Mouse (Mus musculus) myocyte (in vitro differentiated cells): ENCODE results near the gene Brd4. TPM values are rescaled to one million over a fixed set of nuclear protein-coding genes. Genes with fewer than 3 reads are reported as not detected.
A peak's percentile ranks its signal among the peaks of the same experiment; 100 is the strongest.
"Not testable (repeated sequence)": the region's sequence is repeated elsewhere in the genome, so short reads cannot be mapped to it uniquely, and the experiment has no call there.

Experiments used
- H3K27me3 ChIP-seq: one replicate; pipeline ENCODE4 v1.6.1; 2011; ENCODE audit not compliant: control insufficient read depth, insufficient read depth, insufficient read length
- H3K36me3 ChIP-seq: one replicate; pipeline ENCODE4 v1.6.1; 2011; ENCODE audit not compliant: control insufficient read depth, insufficient read depth
- H3K4me2 ChIP-seq: one replicate; pipeline ENCODE4 v1.6.1; 2011; ENCODE audit warnings: low read depth, control low read depth
- H3K4me3 ChIP-seq: one replicate; pipeline ENCODE4 v1.5.1; 2011; ENCODE audit warnings: mild to moderate bottlenecking, control low read depth, moderate library complexity
- H3K79me2 ChIP-seq: one replicate; pipeline ENCODE4 v1.6.1; 2011; ENCODE audit not compliant: control insufficient read depth, insufficient read depth
- H3ac ChIP-seq: one replicate; pipeline ENCODE4 v1.6.1; 2011; ENCODE audit not compliant: control insufficient read depth, insufficient read length
- CEBPB ChIP-seq: IDR thresholded peaks from 2 replicates; pipeline ENCODE4 v1.6.1; 2011; ENCODE audit warnings: mild to moderate bottlenecking, moderate library complexity; ENCODE audit not compliant: poor library complexity, insufficient read depth, severe bottlenecking
- E2F4 ChIP-seq: IDR thresholded peaks from one replicate; pipeline ENCODE4 v1.6.1; 2011; ENCODE audit warnings: mild to moderate bottlenecking, control low read depth, moderate library complexity; ENCODE audit not compliant: insufficient read depth
- MAX ChIP-seq: IDR thresholded peaks from one replicate; pipeline ENCODE4 v1.6.1; 2011; ENCODE audit warnings: low read depth, mild to moderate bottlenecking, control low read depth
- MYOD1 ChIP-seq, 3 experiments: IDR thresholded peaks; one replicate each; pipeline ENCODE4 v1.6.1; 2011; ENCODE audit warnings: control low read depth in 2 of 3, low read depth in 2 of 3, mild to moderate bottlenecking in 2 of 3, moderate library complexity in 1 of 3; ENCODE audit not compliant: insufficient read length in 2 of 3, control insufficient read depth in 1 of 3
- MYOG ChIP-seq, 3 experiments: IDR thresholded peaks; one replicate each; pipeline ENCODE4 v1.6.1; 2011; ENCODE audit warnings: control low read depth in 2 of 3, low read depth in 2 of 3, mild to moderate bottlenecking in 2 of 3; ENCODE audit not compliant: insufficient read length in 2 of 3, control insufficient read depth in 1 of 3, insufficient read depth in 1 of 3
- POLR2A ChIP-seq: IDR thresholded peaks from one replicate; pipeline ENCODE4 v1.6.1; 2011; ENCODE audit warnings: low read depth, mild to moderate bottlenecking, control low read depth, moderate library complexity; ENCODE audit not compliant: insufficient read length
- POLR2AphosphoS2 ChIP-seq: IDR thresholded peaks from one replicate; pipeline ENCODE4 v1.6.1; 2011; ENCODE audit warnings: low read depth, control low read depth; ENCODE audit not compliant: insufficient read length
- REST ChIP-seq: IDR thresholded peaks from one replicate; pipeline ENCODE4 v1.6.1; 2011; ENCODE audit warnings: mild to moderate bottlenecking, control low read depth, moderate library complexity; ENCODE audit not compliant: insufficient read depth, insufficient read length
- SRF ChIP-seq: IDR thresholded peaks from one replicate; pipeline ENCODE4 v1.6.1; 2011; ENCODE audit warnings: low read depth; ENCODE audit not compliant: control insufficient read depth, insufficient read length
- TCF12 ChIP-seq: IDR thresholded peaks from one replicate; pipeline ENCODE4 v1.6.1; 2011; ENCODE audit warnings: mild to moderate bottlenecking, control low read depth; ENCODE audit not compliant: poor library complexity, insufficient read depth, severe bottlenecking
- TCF3 ChIP-seq: IDR thresholded peaks from one replicate; pipeline ENCODE4 v1.6.1; 2011; ENCODE audit warnings: low read depth, control low read depth; ENCODE audit not compliant: insufficient read length
- USF1 ChIP-seq: IDR thresholded peaks from one replicate; pipeline ENCODE4 v1.6.1; 2011; ENCODE audit warnings: low read depth, mild to moderate bottlenecking, control low read depth, moderate library complexity
- polyA plus RNA-seq: library from polyadenylated mRNA; unstranded; fragments of >200 nt; fragmentation: generic; extraction: Trizol; gene quantifications from one replicate; pipeline ENCODE4 v1.2.1, GENCODE M21; 2012; ENCODE audit warnings: missing spikeins

Brd4 gene
- polyA plus RNA-seq, 1 experiment = 54.3 TPM

DNA sequence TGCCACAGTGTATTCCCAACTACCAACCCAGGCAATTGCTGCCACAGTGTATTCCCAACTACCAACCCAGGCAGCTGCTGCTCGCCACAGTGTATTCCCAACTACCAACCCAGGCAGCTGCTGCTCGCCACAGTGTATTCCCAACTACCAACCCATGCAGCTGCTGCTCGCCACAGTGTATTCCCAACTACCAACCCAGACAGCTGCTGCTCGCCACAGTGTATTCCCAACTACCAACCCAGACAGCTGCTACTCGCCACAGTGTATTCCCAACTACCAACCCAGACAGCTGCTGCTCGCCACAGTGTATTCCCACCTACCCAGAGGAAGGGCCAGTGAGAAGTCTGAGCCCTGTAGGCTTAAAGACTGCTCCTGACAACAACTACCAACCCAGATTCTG lies 73.0 kb downstream of the Brd4 start:
- Histone ChIP-seq H3K36me3 (peaks cover 54% of the 10 kb centered on the region), H3K79me2 (peaks cover 25% of the 10 kb centered on the region)
- H3K4me2 ChIP-seq, H3K4me3 ChIP-seq, H3ac ChIP-seq, H3K27me3 ChIP-seq: not testable (repeated sequence)
- peak; percentile 27 for TF ChIP-seq TCF12
- TF ChIP-seq MYOD1 (IDR thresholded peaks at IDR 0.05; ENCODE audit: control insufficient read depth in 1 of 3, insufficient read length in 2 of 3, low read depth in 2 of 3) = peak in 2 of 3 experiments; percentile 71 to 88
- peak; percentile 37 for TF ChIP-seq TCF3
- TF ChIP-seq MYOG (IDR thresholded peaks at IDR 0.05; ENCODE audit: control insufficient read depth in 1 of 3, insufficient read depth in 1 of 3, insufficient read length in 2 of 3, low read depth in 2 of 3) = peak in 2 of 3 experiments; percentile 76 to 88

DNA sequence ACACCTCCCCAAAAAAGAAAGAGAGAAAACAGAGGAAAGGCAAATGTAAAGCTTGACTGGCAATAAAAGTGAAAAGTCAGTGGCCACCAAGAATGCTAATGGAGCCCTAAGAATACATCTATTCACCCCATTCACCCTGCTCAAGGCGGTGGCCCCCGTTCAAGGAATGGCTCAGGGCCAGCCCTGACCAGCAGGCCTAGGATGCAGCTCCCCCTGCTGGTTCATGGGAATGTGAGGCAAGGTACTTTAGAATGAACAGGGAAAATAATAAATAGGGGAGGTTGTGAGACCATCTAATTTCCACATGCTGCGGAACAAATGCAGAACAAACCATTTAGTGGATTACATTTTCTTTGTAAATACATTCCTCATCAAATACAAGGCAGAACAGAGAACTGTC lies 74.8 kb downstream of the Brd4 start:
- H3K79me2 ChIP-seq = peaks cover 20% of the 10 kb centered on the region
- peaks cover 61% of the 10 kb centered on the region for H3K36me3 ChIP-seq
- H3K4me2 ChIP-seq = peak overlapping the region; percentile 25
- H3K27me3 ChIP-seq = no peaks in the 10 kb centered on the region
- no peak overlapping the region for H3ac ChIP-seq
- TF ChIP-seq CEBPB (no peak), MAX (no peak), MYOD1 (IDR thresholded peaks at IDR 0.05; ENCODE audit: control insufficient read depth in 1 of 3, insufficient read length in 2 of 3, low read depth in 2 of 3) (no peak), E2F4 (no peak), TCF3 (no peak), MYOG (IDR thresholded peaks at IDR 0.05; ENCODE audit: control insufficient read depth in 1 of 3, insufficient read depth in 1 of 3, insufficient read length in 2 of 3, low read depth in 2 of 3) (no peak), SRF (no peak), POLR2A (no peak), TCF12 (no peak)
- H3K4me3 ChIP-seq = no peak overlapping the region

DNA sequence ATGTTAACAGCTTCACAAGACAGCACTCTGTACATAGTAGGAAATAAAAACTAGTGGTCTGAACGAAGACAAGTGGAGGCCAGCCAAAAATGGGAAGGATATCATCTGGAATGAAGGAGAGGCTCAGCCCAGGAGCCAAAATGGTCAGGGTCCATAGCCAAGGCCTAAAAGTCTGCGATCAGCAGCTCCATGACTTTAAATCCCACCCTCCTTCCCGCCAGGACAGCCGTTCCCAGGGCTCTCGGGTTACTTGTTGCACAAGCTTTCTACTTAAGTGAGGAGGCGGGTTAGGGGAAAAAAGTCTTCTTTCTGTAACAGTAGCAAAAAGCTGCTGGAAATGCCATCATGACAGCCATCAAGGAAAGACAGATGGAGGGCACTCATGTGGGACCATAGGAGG lies 75.4 kb downstream of the Brd4 start:
- TF ChIP-seq MAX (no peak), CEBPB (peak; percentile 71; the same call in 1 of the 2 replicates), USF1 (no peak), TCF12 (no peak), SRF (no peak), POLR2AphosphoS2 (no peak), MYOD1 (IDR thresholded peaks at IDR 0.05; ENCODE audit: control insufficient read depth in 1 of 3, insufficient read length in 2 of 3, low read depth in 2 of 3) (no peak), MYOG (IDR thresholded peaks at IDR 0.05; ENCODE audit: control insufficient read depth in 1 of 3, insufficient read depth in 1 of 3, insufficient read length in 2 of 3, low read depth in 2 of 3) (no peak), POLR2A (no peak), REST (no peak), E2F4 (peak; percentile 48), TCF3 (no peak)
- H3K36me3 ChIP-seq = peaks cover 58% of the 10 kb centered on the region
- H3ac ChIP-seq = no peak overlapping the region
- peaks cover 18% of the 10 kb centered on the region for H3K79me2 ChIP-seq
- no peaks in the 10 kb centered on the region for H3K27me3 ChIP-seq
- peak overlapping the region; percentile 25 for H3K4me2 ChIP-seq
- no peak overlapping the region for H3K4me3 ChIP-seq

DNA sequence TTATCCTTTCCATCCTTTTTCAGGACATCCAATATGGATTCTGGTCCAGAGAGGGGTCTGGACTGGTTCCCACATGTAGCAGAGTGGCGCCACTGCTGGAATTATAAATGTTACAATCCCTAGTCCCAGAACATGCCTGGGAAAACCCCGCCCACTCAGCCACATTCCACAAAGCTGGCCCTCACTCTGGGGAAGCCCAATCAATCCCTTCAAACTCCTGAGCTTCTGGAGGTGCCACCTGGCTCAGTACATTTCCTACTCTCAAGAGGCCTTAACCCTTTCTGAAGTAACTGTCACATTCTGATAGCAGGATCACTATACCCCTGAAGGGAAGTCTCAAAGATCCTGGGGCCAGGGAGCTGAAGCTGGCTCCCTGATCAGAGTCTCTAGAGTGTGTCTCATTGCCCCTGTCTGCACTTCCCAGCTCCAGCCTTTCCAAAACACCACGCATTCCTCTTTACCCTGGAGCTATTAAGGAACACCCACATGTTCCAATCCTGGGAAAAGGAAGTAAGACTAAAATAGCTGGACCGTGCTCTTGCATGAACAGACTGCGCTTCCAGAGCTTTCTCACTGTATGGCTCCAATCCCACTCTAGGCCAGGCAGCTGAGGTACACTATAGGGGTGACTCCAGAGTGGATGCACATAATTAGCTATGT lies 76.8 kb downstream of the Brd4 start:
- H3K27me3 ChIP-seq = no peaks in the 10 kb centered on the region
- TF ChIP-seq TCF12 (no peak), CEBPB (no peak), REST (no peak), USF1 (no peak), MAX (no peak), E2F4 (no peak), MYOG (IDR thresholded peaks at IDR 0.05; ENCODE audit: control insufficient read depth in 1 of 3, insufficient read depth in 1 of 3, insufficient read length in 2 of 3, low read depth in 2 of 3) (no peak), MYOD1 (IDR thresholded peaks at IDR 0.05; ENCODE audit: control insufficient read depth in 1 of 3, insufficient read length in 2 of 3, low read depth in 2 of 3) (no peak), POLR2A (no peak), POLR2AphosphoS2 (no peak), TCF3 (no peak), SRF (no peak)

DNA sequence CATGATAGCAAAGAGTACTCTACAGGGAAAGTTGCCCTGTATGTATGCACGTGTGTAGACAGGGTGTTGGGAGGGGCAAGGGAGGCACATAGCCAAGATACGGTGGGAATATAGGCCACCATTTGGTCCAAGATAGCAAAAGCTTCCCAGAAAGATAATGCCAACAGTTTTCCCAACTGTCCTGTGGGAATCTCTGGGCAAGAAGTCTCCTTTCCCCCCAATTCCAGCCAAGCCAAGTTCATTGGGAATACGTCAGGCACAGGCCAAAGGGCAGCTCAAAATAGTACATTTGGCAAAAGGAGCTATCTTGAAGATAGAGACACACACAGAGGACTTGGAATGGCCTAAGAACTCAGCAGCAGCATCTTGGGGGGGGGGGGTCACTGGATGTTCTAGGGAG lies 79.2 kb downstream of the Brd4 start:
- Histone ChIP-seq H3K4me3 (no peak overlapping the region), H3K27me3 (no peaks in the 10 kb centered on the region), H3K4me2 (no peak overlapping the region), H3K36me3 (peaks cover 48% of the 10 kb centered on the region), H3ac (no peak overlapping the region), H3K79me2 (peaks cover 18% of the 10 kb centered on the region)
- TF ChIP-seq TCF12 (no peak), POLR2AphosphoS2 (no peak), MYOD1 (IDR thresholded peaks at IDR 0.05; ENCODE audit: control insufficient read depth in 1 of 3, insufficient read length in 2 of 3, low read depth in 2 of 3) (no peak), REST (no peak), SRF (no peak), TCF3 (no peak), E2F4 (no peak), USF1 (no peak)

More for the DNA sequence above, 76.8 kb downstream of the Brd4 start:
- peaks cover 18% of the 10 kb centered on the region for H3K79me2 ChIP-seq
- H3K4me3 ChIP-seq = no peak overlapping the region
- H3ac ChIP-seq = no peak overlapping the region
- no peak overlapping the region for H3K4me2 ChIP-seq
- peaks cover 48% of the 10 kb centered on the region for H3K36me3 ChIP-seq
